Mouse (Mus musculus): ENCODE measurements around the gene Dok4.

The Dok4 gene

GRCm38 (mm10) chr8:94876197-94876730, at the start of gene Dok4:
Gene Dok4 (minus strand): TSS chr8:94876330.
- DNase-seq (ENCODE audit: low spot score) = peak; percentile 81

GRCm38 (mm10) chr8:94923405-94923804, 47.3 kb upstream of the Dok4 start, which contains the start of gene Adgrg5:
Gene Adgrg5 (plus strand): TSS chr8:94923694.
- DNase-seq (ENCODE audit: low spot score) = no peak

DNA sequence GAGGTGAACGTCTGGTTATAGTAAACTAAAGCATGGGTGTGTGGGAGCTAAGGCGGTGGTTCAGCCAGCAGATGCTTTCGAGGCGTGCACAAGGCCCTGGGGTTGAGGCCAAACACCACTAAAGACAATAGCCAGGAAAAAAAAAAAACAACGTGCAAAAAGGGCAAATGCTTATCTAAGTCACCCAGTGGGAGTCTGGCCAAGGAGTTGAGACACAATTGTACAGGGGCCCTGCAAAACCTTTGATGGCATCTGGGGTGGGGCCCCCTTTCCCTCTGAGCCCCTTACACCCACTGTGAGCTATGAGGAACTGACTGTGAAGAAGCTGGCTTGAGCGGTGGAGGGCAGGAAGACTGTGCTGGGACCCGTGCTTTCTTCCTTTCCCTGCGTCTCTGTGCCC, 46.5 kb upstream of the Dok4 start:
- DNase-seq (ENCODE audit: low spot score) = no peak

- DNase-seq (ENCODE audit: low spot score) = no peak
Observed at GRCm38 (mm10) chr8:94922176-94922575, 46.0 kb upstream of the Dok4 start.

DNA sequence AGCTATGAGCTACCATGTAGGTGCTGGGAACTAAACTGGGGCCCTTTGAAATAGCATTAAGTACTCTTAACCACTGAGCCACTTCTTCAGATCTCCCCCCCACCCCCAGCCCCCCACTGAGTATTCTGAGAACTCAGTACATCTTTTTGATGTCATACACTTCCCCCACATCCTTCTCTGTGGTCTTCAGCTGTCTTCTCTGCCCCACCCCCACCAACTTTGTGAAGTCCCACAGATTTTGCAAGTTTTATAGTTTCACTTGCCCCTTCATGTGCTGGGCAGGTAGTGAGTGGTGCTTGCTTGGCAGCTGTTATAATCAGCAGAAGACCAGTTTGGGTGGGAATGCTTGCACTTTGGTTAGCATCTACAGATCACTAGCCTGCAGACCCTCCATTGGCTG, 43.1 kb upstream of the Dok4 start:
- no peak for DNase-seq (ENCODE audit: low spot score)

DNA sequence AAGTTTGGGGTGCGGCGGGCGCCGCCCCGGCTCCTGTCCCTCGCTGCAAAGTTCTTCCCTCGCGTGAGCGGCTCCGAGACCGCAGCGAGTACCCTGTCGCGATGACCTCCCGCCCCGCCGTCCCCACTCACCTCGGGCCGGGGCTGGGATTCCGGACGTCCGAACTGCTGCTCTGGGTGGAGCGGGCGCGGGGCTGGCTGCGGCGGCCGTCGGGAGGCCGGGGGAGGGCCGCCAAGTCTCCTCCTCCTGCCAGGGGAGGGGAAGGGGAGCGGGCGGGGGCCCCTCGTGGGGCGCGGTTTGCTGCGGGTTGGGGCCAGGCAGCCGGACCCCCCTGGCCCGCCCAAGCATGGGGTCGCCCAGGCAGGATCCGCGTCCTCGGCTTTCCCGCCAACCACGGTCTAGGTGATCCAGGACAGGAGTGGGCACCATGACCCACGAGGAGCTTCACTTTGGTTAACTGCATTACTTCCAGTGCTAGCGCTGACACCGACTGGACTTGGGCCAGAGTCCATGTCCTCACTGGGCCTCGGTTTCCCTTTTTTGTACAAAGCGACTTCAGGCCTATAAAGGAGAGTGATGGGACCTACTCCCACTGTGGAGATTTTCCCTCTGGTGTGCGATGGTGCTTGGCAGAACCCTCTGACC, 41.8 kb upstream of the Dok4 start, which contains the start of gene Ccdc102a:
Gene Ccdc102a, minus strand, starts transcription at position 248 of the 645 bp plus-strand sequence.
- DNase-seq (ENCODE audit: low spot score) = no peak

- DNase-seq (ENCODE audit: low spot score) = peak; percentile 90
Observed at GRCm38 (mm10) chr8:94917352-94917751, 41.2 kb upstream of the Dok4 start.

DNA sequence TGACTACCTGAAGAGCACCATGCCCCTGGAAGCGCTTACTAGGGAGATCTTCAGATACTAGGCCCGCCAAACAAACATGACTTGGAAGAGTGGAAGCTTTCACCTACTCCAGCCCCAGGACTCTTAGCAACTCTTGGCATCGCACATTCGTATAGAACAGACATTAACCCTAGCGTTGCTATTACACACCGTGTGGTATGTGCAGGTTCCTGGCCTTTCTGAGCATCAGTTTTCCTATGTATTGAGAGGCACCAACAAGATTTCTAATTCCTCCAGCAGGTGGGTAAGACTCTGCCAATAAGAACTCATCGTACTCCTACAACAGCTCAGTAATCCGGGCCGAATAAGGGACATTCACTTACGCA, 40.8 kb upstream of the Dok4 start:
- no peak for DNase-seq (ENCODE audit: low spot score)

DNA sequence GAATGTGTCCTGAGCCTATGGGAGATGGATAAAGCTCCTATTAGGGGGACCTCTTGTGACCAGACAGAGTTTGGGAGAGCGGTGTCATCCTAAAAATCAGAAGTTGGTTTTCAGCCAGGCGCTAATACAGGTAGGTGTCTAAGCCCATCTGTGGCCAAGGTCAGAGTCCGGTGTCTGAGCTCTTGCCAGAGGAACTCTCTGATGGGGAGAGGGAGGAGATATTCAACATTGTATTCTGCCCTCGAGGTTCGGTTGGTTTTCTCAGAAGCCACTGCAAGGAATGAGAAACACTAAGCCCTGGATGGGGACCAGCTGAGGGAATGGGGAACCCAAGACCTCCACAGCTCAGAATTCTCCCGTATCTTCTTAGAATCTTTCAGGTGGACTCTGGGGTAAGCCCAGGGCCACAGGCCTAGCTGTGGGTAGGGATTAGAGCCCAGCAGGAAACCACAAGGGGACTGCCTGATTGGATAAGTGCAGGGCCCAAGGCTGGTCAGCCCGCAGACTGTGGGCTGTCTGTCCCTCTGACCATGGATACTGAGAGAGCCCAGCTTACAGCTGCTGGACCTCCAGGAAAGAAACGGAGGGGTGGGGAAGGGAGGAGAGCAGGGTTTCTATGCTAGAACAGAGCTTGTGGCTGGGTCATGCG, 40.3 kb upstream of the Dok4 start:
- no peak for DNase-seq (ENCODE audit: low spot score)

DNA sequence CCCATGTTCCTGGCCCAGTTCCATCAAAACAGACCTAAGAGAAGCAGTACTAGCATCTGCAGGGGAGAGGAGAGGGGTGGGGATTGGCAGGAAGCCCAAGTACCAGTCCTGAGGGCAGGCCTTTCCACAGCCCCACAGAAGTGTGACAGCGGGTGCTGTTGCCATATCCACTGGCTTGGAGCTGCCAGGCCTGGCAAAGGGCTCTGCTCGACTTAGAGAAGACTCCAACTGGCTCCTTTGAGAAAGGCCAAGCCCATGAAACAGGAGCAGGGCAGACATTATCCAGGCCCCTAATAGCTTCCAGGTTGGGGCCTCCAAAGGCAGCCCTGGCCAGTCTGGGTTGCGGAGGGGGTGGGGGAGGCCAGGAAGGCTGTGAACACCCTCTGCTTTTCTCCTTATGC, 38.6 kb upstream of the Dok4 start:
- DNase-seq (ENCODE audit: low spot score) = no peak

- DNase-seq (ENCODE audit: low spot score) = no peak
Observed at GRCm38 (mm10) chr8:94914256-94914655, 38.1 kb upstream of the Dok4 start.

DNA sequence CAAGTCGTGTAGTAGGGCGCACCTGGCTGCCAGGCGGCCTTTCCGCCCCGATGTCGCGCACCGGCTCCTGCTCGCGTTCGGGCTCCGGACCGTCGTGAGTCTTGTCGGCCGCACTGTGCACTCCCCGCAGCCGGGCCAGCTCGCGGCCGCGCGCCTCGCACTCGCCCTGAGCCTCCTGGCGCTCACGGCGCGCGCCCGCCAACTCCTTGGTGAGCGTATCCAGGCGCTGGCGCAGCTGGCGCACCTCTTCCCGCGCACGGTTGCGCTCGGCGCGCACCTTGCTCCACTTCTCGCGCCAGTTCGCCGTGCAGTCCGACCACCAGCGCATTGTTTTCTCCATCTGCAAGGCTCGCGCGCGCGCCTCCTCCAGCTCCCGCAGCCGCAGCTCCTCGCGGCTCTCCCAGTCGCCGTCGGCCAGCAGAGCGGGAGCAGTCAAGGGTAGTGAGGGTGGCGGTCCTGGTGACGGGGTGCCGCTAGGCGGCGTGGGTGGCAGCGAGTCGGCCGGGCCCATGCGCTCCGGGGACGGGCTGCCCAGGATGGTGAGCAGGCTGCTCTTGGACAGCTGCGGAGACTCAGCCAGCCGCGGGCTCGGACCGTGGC, 37.0 kb upstream of the Dok4 start:
- no peak for DNase-seq (ENCODE audit: low spot score)

- DNase-seq (ENCODE audit: low spot score) = peak; percentile 52
Observed at GRCm38 (mm10) chr8:94908847-94909246, 32.7 kb upstream of the Dok4 start.

DNA sequence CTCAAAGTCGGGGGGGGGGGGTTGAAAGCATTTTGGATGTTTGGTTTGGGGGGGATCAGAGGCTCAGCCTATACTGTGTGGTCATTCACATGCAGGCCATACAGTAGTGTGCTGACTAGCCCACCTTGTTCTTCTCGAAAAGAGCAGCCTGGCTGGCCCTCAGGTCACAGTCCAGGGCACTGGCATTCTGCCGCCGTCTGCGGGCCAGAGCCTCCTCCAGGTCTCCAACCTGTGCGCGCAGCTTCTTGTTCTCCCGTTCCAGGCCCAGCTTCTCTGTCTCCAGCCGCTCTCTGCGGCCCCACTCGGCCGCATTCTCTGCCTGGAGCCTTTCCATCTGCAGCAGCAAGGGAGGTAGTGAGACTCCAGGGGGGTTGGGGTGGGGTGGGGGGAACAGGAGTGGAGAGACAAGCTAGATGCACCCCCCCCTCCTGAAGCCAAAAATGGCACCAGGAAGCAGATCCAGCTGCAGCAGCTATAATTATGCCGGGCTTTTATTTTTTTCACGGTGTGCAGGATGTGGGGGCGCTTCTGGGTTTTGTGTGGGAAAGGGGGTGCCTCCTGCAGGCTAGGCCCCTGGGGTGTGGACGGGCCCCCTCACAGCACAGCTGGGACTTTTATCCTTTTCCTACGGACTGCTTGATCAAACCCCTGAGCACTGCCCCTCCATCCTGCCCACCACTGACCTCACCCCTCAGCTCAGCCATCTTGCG, 31.6 kb upstream of the Dok4 start:
- no peak for DNase-seq (ENCODE audit: low spot score)

DNA sequence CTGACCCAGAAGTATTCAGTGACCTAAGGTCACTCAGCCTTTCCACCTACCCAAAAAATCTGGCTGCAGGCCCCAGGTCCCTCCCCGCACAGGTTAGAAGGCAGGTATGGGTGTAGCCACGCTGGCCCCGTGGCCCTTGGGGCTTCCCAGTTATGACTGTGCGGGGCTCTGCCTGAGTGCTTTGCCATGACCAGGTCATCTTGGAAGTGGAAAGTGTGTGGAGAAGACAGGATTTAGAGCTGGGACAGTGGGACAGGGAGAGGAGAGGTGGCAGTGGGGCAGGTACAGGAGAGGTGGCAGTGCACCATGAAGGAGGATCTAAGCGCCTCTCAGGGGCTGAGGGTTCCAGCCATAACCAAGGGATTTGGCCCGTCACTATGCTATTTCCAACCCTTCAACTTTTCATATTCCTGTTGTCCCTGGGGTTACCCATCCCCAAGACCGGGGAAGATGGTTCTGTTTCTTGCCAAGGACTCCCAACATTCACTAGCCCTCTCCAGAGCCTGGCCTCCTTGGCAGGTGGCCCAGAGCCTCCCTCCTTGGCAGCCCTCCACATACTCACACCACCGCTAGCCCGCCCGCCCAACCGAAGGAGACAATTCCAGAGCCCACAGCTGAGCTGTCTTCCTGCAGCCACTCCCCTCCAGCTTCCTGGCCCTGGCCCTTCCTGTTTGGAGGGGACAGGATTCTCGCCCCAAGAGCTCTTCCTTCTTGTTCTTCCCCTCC, 28.5 kb upstream of the Dok4 start:
- DNase-seq (ENCODE audit: low spot score) = peak; percentile 73

GRCm38 (mm10) chr8:94903709-94904108, 27.6 kb upstream of the Dok4 start:
- DNase-seq (ENCODE audit: low spot score) = no peak

GRCm38 (mm10) chr8:94901031-94901430, 24.9 kb upstream of the Dok4 start:
- DNase-seq (ENCODE audit: low spot score) = no peak

GRCm38 (mm10) chr8:94900617-94901016, 24.5 kb upstream of the Dok4 start:
- no peak for DNase-seq (ENCODE audit: low spot score)

DNA sequence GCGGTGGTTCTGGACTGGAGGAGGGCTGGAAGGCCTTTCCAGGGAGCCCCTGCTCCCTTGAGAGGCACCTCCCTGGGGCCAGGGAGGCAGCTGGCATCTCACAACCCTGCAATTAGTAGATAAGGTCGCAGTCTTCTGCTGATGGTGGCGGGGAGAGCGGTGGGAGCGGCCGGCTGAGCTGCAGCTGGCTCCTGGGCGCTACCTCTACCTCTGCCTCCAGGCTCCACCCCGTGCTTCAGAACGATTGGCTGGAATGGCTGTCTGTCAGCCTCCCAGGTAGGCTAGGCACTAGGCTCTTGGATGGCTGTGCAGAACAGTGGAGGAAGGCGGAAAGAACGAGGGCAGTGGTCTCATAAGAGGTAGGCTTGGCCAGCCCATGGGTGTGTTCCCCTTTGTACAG, 23.1 kb upstream of the Dok4 start:
- no peak for DNase-seq (ENCODE audit: low spot score)

DNA sequence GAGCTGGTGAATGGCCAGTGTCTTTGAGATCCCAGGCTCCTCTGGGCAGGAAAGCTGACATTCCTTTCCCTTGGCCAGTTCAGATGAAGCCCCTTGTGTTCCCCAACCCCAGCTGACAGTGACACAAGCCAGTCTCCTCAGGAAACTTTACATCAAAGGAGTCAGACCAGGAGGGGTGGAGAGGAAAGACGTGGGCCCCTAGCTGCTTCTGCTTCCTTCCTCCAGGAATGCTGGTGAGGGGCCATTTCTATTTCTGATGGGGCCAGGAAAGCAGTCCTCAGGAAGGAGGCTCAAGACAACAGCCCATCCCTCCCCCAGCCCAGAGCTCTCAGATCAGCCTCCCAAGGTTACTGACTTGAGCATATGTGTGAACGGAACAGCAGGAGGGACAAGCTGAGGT, 16.8 kb upstream of the Dok4 start:
- DNase-seq (ENCODE audit: low spot score) = no peak

GRCm38 (mm10) chr8:94888383-94889036, 12.4 kb upstream of the Dok4 start:
- DNase-seq (ENCODE audit: low spot score) = no peak

Measured in urinary bladder, postnatal 10 days (tissue).